Mouse (Mus musculus): Measurements from ENCODE around the gene Psma4.

Gene Psma4

GRCm38 (mm10) chr9:54981291-54982191 is 31.0 kb downstream of the Psma4 start:
- in situ Hi-C loops (cut with MboI; ENCODE audit: unreplicated experiment in 2 of 2), result no loop called here

GRCm38 (mm10) chr9:54982401-54982800 is 31.8 kb downstream of the Psma4 start:
- in situ Hi-C loops (cut with MboI; ENCODE audit: unreplicated experiment in 2 of 2), result no loop called here

- in situ Hi-C loops (cut with MboI; ENCODE audit: unreplicated experiment in 2 of 2), result no loop called here
These were observed 39.8 kb downstream of the Psma4 start for GRCm38 (mm10) chr9:54990362-54990761.

GRCm38 (mm10) chr9:54994381-54994780 is 43.8 kb downstream of the Psma4 start:
- in situ Hi-C loops (cut with MboI; ENCODE audit: unreplicated experiment in 2 of 2), result no loop called here

- in situ Hi-C loops (cut with MboI; ENCODE audit: unreplicated experiment in 2 of 2), result no loop called here
These were observed 45.1 kb downstream of the Psma4 start for GRCm38 (mm10) chr9:54995645-54996044.

- in situ Hi-C loops (cut with MboI; ENCODE audit: unreplicated experiment in 2 of 2), result no loop called here
These were observed 53.0 kb downstream of the Psma4 start for GRCm38 (mm10) chr9:55003609-55004008.
